Mouse (Mus musculus) thymus, postnatal 25 days (tissue): ENCODE results near the gene Cdh26.

Experiments
- DNase-seq: peaks from one replicate; pipeline ENCODE4 v3.0.0; 2022

Gene Cdh26

GRCm38 (mm10) chr2:178450236-178450635 is 19.9 kb downstream of the Cdh26 start:
- DNase-seq = no peak

- DNase-seq = no peak
Measured at GRCm38 (mm10) chr2:178450961-178451360, 20.6 kb downstream of the Cdh26 start.

- DNase-seq = no peak
Measured at GRCm38 (mm10) chr2:178454664-178455516, 24.6 kb downstream of the Cdh26 start.

GRCm38 (mm10) chr2:178457414-178457813 is 27.1 kb downstream of the Cdh26 start:
- DNase-seq = no peak

- no peak for DNase-seq
Measured at GRCm38 (mm10) chr2:178460353-178460752, 30.0 kb downstream of the Cdh26 start.

GRCm38 (mm10) chr2:178471546-178472480 is 41.5 kb downstream of the Cdh26 start:
- no peak for DNase-seq

- no peak for DNase-seq
Measured at GRCm38 (mm10) chr2:178473916-178474315, 43.6 kb downstream of the Cdh26 start.

- DNase-seq = no peak
Measured at GRCm38 (mm10) chr2:178477228-178477627, 46.9 kb downstream of the Cdh26 start.

GRCm38 (mm10) chr2:178479011-178479410 is 48.7 kb downstream of the Cdh26 start:
- no peak for DNase-seq

GRCm38 (mm10) chr2:178480932-178481331 is 50.6 kb downstream of the Cdh26 start:
- DNase-seq = no peak

GRCm38 (mm10) chr2:178483462-178483861 is 53.1 kb downstream of the Cdh26 start:
- no peak for DNase-seq

- DNase-seq = no peak
Measured at GRCm38 (mm10) chr2:178488276-178488675, 57.9 kb downstream of the Cdh26 start.

- DNase-seq = no peak
Measured at GRCm38 (mm10) chr2:178490245-178490920, 60.1 kb downstream of the Cdh26 start.

GRCm38 (mm10) chr2:178494066-178494465 is 63.7 kb downstream of the Cdh26 start:
- no peak for DNase-seq

- DNase-seq = no peak
Measured at GRCm38 (mm10) chr2:178495816-178496215, 65.5 kb downstream of the Cdh26 start.

- peak; percentile 26 for DNase-seq
Measured at GRCm38 (mm10) chr2:178497900-178498299, 67.6 kb downstream of the Cdh26 start.

- DNase-seq = peak; percentile 22
Measured at GRCm38 (mm10) chr2:178498409-178498808, 68.1 kb downstream of the Cdh26 start.

GRCm38 (mm10) chr2:178502469-178502868 is 72.1 kb downstream of the Cdh26 start:
- no peak for DNase-seq

GRCm38 (mm10) chr2:178506056-178506455 is 75.7 kb downstream of the Cdh26 start:
- peak; percentile 64 for DNase-seq

- peak; percentile 79 for DNase-seq
Measured at GRCm38 (mm10) chr2:178507379-178508014, 77.2 kb downstream of the Cdh26 start.

- DNase-seq = no peak
Measured at GRCm38 (mm10) chr2:178508279-178508678, 77.9 kb downstream of the Cdh26 start.

GRCm38 (mm10) chr2:178513043-178513442 is 82.7 kb downstream of the Cdh26 start:
- no peak for DNase-seq
